Mouse (Mus musculus) cerebellum, postnatal 4 days (tissue): ENCODE results near the gene Neurod1.

ENCODE experiments used
- DNase-seq, 2 experiments: peaks; one replicate each; pipeline ENCODE4 v3.0.0; 2022; ENCODE audit warnings: low spot score in 2 of 2, mixed read lengths in 1 of 2

Neurod1 gene

DNA sequence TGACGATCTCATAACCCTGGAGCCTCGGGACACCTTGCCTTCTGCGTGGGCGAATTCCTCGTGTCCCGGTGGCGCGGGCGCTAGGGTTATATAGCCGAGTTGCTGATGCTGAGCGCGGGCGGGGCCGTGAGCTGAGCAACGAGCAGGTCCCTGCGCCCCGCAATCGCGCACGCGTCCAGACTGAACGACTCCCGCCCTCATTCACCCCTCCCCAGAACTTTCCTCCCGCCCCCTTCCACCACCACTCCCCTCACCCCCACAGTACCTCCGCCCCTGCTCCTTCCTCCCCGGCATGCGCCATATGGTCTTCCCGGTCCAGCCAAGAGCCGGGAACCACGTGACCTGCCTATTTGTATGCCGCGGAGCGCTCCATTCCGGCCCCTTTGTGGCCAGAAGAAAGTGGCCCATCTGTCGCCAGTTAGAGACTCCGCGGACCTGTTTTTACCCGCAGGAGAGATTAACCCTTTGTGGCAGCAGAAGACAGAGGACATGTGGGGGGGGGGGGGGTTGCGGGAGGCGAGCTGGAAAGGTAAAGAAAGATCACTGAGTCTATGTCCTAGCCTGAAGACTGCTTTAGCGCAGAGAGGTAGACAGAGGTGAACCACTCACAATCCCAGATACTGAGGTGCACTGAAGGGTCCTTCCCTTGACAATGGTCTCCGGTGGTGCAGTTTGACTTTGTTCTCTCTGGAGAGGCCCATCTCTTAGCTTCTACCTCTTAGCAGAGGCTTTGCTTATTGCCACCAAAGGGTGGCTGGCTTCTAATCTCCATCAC lies at the start of gene Neurod1, which contains the start of gene Cerkl:
Neurod1 (minus strand) TSS at position 177 of the 775 bp plus-strand sequence.
Cerkl (minus strand) TSS at position 211 of the 775 bp plus-strand sequence.
- peak; percentile 58 to 87 for DNase-seq

DNA sequence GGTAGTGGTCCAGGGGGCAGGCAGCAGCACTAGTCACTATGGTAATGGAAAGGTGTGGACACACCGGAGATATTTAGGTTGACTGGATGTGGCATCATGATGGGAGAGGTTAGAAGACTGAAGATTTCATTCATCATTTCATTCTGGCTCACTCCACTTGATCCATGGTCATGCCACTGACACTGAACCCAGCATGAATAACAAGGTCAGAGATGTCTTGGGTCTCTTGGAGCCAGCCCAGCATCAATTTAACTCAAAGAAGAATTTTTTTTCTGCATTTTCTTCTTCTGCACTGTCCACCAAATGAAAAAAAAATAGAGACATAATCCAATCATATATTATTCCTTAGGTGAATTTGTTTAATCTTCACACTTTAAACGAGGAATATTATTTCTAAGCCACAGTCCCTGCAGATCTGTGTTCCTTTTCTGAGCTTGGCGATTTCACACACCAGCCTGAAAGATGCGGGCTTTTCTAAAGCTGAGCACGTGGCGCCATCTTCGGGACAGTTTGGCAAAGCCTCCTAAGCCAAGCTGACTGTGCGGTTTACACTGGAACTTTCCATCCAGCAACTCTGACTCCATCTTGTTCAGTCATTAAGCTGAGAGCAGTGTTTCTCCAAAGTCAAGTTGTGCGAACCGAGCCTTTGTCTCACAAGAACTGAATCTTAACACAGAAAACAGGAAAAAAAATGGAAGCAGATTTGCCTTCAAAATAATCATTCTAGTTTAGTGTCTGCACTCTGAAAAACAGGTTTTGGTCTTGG lies 42.6 kb upstream of the Neurod1 start:
- DNase-seq = peak; percentile 68 to 78

DNA sequence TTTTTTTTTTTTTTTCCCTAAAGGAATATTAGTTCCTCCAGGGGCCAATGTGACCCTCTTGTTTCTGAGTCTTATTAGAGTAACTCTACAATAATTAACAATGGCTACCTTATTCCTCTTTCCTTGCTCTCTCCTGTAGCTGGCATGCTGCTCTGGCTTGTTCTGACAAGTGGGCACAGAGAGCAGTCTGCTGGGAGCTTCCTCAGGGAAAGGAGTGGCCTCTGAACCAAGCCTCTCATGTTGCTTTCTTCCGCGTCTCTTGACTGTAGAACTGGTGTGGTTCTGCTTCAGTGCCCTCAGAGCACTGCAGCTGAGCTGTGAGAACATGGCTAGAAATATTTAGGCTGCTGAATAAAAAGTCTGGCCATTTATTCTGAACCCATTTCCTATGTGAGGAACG lies 28.6 kb upstream of the Neurod1 start:
- no peak for DNase-seq

DNA sequence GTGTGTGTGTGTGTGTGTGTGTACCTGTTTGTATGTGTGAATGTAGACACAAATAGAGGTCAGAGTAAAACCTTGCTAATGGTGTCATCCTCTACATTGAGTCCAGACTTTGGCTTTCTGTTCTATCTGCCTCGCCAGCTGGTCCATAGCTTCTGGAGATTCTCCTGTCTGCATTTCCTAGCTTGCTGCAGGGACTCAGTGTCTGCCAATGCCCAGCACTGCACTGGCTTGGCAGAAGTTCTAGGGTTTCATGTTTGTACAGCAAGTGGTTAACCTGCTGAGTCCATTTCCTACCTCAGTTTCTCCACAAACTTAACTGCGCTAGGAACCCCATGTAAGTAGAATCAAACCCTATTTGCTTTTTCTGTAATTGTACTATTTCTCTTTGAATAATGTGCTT lies 26.0 kb upstream of the Neurod1 start:
- DNase-seq = no peak

DNA sequence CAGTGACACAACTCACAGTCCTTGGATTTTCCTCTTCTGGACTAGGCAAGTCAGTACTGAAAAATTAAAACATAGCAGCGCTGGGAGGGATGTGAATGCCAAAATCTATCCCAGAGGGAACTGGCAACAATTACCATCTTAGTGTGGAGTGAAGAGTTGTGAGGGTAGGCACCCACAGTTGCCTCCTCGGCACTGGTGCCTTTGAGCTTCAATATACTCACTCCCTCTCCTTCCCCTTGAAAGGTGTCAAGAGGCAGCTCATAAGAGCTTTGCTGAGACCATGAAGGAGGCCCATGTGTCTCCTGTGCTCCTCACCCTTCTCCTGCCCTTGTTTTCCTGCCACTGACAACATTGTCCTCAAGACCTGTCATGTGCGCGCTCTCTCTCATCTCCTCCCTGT lies 5.9 kb upstream of the Neurod1 start:
- no peak for DNase-seq

DNA sequence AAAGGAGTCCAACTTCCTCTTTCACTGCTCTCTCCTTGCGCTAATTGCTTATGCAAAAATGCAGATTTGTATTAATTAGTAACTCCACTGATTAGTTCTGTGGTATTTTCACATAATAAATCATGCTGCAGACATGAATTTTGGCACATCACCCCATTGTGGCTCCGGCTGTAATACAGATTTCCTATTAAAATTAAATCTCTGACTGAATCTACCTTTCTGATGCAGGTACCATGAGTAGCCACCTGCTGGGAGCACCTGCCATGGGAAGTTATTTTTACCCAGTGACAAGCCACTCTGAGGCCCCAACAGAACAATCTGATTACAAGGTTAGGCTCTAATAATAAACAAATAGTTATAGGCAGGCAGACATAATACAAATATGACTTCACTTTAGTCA lies 5.3 kb upstream of the Neurod1 start:
- no peak for DNase-seq

DNA sequence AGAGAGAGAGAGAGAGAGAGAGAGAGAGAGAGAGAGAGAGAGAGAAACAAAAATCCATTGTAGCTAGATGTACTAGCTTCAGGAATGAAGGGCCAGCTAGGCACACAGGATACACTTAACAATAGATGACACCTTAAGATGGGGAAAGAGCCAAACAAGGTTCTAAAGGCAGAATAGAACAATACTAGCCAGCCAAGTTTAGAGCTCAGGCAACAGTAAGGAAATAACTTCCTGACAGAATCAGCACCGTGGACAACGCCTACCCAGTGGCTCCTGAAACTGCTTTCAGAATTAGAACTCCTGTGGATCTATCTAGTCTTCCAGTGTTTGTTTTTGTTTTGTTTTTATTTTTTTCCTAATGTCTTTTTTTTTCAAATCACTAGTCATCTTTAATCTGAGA lies 4.0 kb upstream of the Neurod1 start:
- DNase-seq = no peak

DNA sequence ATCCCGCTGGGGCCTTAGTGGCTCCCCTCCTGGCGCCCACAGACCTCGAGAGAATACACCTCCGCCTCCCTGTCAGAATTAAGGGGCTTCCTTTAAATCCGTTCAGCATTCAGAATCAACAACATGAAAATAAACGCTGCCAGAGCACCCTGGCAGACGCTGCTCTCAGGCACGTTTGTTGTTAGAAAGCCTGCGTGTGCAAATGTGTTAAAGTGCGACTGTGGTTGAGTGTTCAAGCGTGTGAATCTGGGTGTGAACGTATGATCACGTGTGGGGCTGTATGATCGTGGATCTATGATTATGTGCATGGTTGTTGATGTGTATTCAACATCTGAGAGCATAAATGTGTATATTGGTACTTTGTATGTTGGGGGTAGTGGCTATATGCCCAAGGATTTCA lies 3.6 kb upstream of the Neurod1 start:
- DNase-seq = no peak

DNA sequence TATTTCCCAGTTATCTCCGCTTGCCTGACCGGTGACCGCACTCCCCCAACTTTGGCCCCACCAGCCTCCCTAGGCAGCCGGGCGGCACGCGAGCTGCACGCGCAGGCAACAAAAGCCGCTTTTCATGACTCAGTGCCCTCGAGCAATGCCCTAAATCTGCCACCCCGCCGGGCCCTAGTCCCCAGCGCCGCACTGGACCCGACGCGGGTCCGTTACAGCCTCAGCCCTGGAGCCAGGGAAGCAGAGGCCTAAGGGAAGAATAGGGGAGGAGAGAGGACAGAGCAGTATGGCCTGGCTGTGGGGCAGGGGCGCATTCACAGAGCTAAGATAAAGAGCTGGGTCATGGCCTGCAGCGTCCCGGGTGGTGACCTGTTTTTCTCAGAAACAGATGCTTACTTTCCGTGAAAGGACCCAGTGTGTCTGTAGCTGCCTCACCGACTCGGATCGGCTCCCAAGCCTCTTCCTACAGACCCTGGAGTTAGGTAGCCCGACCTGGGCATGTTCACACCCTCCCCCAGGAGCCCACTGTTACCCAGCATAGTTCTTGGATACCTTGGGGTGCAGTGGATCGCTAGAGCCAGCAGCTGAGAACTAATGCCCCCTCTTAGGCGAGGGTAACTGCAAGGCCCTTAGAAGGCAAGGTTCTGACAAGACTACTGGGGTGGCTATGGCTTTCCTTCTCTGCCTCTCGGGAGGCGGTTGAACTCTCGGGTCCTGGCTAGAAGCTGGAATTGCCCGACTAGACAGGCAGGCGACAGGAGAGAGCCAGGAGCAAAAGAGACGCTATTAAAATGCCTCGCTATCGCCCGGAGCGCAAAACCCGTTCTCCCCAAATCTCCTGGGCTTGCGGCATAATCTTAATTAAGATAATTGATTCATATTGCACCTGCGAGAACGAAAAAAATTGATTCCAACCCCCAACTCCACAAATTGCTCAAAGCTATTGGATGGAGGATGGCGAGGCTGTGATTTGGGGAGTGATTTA lies 2.8 kb upstream of the Neurod1 start:
- no peak for DNase-seq

DNA sequence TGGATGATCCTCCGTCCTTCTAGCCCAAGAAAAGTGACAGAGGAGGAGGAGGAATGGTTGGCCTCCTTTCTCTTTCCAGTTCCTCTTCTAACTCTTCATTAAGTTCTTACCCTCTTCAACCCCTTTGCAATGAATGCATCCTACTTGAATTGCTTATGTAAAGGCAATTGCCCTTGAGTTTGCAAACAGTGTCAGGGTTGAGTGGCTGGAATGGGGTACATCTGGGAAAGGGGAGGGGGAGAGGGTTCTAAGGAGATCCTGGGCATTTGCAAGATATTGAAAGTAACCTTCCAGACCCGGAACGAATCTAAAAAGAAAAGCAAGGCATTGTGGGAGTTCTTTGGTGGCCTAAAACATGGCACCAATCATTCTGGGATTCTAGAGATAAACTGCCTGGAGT lies 1.4 kb upstream of the Neurod1 start:
- DNase-seq = no peak

DNA sequence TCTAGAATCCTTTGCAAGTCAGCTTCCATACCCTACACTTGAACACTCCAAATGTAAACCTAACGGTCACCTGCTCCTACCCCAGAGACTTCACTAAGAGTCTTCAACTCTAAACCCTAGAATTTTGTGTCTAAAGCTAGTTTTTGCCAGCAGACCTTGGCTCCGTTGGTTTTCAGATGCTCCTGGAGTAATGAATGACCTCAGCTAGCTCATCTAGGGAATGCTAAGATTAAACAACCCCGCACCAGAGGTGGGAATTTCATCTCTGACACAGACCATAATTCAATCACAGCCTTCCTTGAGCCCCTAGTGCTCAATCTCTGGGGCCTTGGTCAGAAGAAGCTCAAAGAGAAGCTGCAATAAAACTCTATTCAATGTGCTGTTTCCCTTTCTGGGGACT lies 883 bp upstream of the Neurod1 start:
- no peak for DNase-seq

DNA sequence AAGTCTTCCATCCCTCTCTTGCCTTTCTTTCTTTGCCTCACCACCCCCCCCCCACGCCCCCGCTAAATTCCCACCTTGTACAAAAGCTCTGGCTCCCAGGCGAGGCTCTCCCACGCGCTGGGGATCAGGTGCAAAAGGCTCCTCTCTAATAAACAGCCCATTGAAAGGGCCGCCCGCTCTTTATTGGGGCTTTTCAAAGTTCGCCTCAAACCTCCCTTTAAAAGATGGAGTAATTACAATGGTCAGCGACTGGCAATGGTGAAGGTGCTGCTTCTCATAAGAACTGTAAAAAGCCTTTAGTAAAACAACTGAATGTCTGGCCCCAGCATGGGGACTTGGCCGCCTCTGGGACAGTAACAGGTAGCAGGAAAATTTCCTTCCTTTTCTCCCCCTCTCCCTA lies 905 bp downstream of the Neurod1 start:
- no peak for DNase-seq

DNA sequence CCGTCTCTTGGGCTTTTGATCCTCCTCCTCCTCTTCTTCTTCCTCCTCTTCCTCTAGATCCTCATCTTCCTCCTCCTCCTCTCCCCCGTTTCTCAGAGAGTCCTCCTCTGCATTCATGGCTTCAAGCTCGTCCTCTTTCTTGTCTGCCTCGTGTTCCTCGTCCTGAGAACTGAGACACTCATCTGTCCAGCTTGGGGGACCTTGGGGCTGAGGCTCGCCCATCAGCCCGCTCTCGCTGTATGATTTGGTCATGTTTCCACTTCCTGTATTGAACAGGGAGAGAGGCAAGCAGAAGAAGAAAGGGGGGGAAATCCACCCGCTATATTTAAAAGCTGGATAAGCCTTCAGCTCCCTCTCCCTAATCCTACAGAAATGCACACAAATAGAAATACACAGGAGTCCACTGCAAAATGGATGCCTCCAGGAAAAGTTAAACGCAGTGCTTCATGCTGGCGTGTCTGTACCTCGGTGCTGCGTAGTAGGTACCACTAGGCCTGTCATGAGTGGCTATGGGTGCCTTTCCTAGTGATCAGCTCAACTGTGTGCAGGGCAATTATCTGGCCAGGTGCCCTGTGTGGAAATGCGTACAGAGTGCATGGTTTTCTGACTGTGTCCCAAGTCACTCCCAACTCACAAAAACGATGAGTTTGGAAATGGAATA lies 1.6 kb downstream of the Neurod1 start:
- DNase-seq = no peak

DNA sequence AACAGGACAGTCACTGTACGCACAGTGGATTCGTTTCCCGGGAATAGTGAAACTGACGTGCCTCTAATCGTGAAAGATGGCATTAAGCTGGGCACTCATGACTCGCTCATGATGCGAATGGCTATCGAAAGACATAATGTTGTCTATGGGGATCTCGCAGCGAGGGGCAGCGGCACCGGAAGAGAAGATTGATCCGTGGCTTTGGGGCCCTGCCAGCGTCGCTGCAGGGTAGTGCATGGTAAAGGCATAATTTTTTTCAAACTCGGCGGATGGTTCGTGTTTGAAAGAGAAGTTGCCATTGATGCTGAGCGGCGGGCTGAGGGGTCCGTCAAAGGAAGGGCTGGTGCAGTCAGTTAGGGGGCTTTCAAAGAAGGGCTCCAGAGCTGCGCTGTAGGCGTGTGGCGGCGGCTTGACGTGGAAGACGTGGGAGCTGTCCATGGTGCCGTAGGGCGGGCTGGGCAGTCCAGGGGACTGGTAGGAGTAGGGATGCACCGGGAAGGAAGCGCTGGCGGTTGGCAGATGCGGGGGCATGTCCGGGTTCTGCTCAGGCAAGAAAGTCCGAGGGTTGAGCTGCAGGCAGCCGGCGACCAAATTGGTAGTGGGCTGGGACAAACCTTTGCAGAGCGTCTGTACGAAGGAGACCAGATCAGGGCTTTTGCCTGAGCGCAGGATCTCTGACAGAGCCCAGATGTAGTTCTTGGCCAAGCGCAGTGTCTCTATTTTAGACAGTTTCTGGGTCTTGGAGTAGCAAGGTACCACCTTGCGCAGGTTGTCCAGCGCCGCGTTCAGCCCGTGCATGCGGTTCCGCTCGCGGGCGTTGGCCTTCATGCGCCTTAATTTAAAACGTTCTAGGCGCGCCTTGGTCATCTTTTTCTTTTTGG lies 2.4 kb downstream of the Neurod1 start:
- DNase-seq = peak; percentile 54 to 72

DNA sequence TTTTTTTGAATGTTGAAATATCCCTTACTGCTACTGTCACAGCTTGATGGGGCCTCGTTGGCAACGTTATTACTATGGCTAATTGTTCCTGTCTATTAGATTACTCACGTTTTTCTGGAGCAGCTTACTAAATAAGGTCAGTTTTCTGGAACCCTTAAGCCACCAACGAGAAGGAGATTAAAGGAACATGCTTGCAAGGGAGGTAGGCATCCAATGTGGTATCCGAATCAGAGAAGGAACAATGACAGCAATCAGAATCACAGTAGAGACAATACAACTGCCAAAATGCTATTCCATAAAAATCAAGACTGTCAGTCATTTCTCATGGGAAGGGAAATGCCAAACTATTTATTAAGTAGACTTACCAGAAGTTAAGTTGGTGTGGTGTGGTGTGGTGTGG lies 5.1 kb downstream of the Neurod1 start:
- no peak for DNase-seq

DNA sequence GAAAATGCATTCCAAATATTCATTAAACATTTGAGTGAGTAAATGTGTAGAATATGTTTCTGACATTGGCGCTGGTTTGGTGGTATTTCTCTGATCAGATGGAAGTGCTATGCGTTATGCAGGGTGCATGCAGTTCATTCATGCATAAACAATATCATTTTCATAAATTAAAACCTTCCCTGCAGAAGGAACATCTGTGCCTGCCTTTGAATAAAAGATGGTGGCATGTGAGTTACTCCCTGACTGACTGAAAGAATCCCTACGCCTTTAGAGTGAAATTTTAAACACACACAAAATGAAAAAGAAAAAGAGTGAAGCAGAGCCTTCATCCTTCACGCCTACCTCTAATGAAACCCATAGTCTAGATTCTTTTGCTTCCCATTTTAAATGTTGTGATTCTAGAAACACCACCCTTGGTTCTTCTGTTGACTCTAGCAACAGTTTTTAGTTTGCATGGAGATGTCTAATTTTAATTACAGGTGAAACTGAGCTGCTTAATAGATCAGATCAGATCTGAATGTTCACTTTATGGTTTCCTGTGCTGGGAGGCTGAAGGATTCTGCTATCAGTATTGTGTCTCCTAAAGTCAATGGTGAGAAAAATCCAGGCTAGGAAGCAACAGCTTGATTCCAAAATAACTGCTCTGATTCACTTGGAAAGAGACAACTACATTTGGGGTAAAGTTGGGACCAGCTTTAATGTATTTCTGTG lies 5.7 kb downstream of the Neurod1 start:
- DNase-seq = no peak

DNA sequence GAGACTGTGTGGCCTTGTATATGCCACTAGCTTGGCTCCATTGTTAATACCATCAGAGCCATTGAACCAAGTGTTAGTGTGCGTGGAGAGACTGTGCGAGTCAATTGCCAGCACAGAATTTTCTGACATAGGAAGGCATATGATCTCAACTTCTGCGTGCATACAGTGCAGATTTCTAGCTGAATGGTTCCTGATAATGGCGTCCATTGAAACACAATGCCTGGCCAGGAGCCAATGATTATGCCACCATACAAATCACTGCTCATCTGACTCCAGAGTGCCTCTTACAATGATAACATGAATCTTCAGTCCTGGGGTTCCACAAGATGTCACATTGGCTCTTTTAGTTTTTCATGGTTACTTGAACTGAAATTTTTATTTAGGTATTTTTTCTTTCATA lies 7.2 kb downstream of the Neurod1 start:
- DNase-seq = peak in 1 of 2 experiments; percentile 66

DNA sequence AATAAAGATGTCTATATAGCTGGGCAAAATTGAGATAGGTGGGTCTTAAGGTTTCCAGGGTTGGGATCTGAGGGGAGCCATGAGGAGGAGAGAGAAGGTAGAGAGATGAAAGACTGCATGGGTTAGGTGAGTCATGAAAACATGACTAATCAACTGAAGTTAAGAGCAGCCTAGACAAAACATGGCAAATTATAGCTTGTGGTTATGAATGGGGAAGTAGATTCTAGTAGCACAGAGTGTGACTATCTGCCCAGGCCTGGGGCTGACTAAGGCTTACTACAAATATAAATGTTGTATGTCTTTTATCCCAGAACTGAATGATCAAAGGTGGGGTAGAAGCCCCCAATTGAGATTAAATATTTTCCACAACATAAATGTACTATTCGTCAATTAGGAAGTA lies 9.4 kb downstream of the Neurod1 start:
- no peak for DNase-seq

DNA sequence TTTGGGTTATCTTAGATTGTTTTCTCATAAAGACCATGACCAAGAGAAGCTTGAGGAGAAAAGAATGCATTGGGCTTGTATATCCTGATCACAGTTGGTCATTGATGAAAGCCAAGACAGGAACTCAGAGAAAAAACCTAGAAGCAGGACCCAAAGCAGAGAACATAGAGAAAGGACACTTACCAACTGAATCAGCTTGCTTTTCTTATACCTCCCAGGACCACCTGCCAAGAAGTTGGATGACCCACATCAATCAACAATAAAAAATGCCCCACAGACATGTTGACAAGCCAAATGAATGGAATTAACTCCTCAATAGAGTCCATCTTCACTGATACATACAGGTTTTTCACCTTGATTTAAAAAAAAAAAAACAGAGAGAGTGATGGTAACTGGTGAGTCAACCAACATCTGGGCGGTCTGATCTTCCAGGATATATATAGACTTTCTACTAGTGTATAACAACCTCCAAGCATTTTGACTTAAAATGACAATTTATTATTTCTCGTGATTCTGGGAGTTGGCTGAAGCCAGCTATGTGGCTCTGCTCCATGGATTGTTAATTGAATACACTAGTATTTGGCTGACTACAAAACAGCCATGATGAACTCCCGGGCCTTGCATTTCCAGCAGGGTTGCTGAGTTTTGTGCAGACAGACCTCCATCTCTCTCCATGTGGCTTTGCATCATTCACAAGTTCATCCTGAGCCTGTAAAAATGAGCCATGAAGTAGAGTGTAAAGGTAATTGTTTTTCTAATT lies 12.5 kb downstream of the Neurod1 start:
- no peak for DNase-seq
